Mouse (Mus musculus) olfactory bulb, adult 2 months (tissue): ENCODE measurements around the gene Ift46. TPM values are rescaled to one million over a fixed set of nuclear protein-coding genes. Genes with fewer than 3 reads are reported as not detected.
A peak's percentile ranks its signal among the peaks of the same experiment; 100 is the strongest.

ENCODE experiments used
- H3K27ac ChIP-seq: fragments of 200-500 bp; 2 replicates; pipeline ENCODE4 v1.5.1; 2012; ENCODE audit warnings: low read depth, low read length; ENCODE audit not compliant: insufficient read depth
- H3K4me1 ChIP-seq: fragments of 200-500 bp; 2 replicates; pipeline ENCODE4 v1.6.1; 2012; ENCODE audit warnings: low read length; ENCODE audit not compliant: control insufficient read depth, insufficient read depth
- H3K4me3 ChIP-seq: fragments of 200-500 bp; 2 replicates; pipeline ENCODE4 v1.5.1; 2012; ENCODE audit warnings: mild to moderate bottlenecking, low read depth, low read length, moderate library complexity; ENCODE audit not compliant: insufficient read depth
- CTCF ChIP-seq: fragments of 200-500 bp; IDR thresholded peaks from 2 replicates; pipeline ENCODE4 v1.5.1; 2012; ENCODE audit warnings: low read depth, mild to moderate bottlenecking, low read length, moderate library complexity; ENCODE audit not compliant: insufficient read depth
- POLR2A ChIP-seq: fragments of 200-500 bp; IDR thresholded peaks from 2 replicates; pipeline ENCODE4 v1.6.1; 2012; ENCODE audit warnings: mild to moderate bottlenecking, low read depth, low read length, moderate library complexity; ENCODE audit not compliant: insufficient read depth
- WGBS: fragments of 180-500 bp; shearing (Covaris S2); methylation state at CpG from one replicate; pipeline ENCODE4 v1.1.7; 2018; 5-methylcytosine and 5-hydroxymethylcytosine counted together
- polyA plus RNA-seq: library from polyadenylated mRNA; stranded (reverse); fragments of >200 nt; gene quantifications from 2 replicates; pipeline ENCODE4 v1.2.4, GENCODE M21; 2012; ENCODE audit warnings: low replicate concordance; ENCODE audit not compliant: missing spikeins, insufficient read depth, insufficient read length

Gene Ift46
- polyA plus RNA-seq, 1 experiment = not detected

- Histone ChIP-seq H3K4me1 (no peaks in the 10 kb centered on the region; the same call in 1 of the 2 replicates), H3K27ac (no peak overlapping the region), H3K4me3 (no peak overlapping the region)
- TF ChIP-seq POLR2A (no peak), CTCF (no peak)
- 68% methylated on average over 15 of the region's 15 CpGs for WGBS
Measured at GRCm38 (mm10) chr9:44819920-44820827, 52.5 kb downstream of the Ift46 start.

- TF ChIP-seq POLR2A (no peak), CTCF (no peak)
- 90% methylated on average over 7 of the region's 7 CpGs for WGBS
- H3K4me3 ChIP-seq = no peak overlapping the region
Measured at GRCm38 (mm10) chr9:44826660-44827059, 59.0 kb downstream of the Ift46 start.

GRCm38 (mm10) chr9:44828944-44829343 is 61.2 kb downstream of the Ift46 start:
- no peak overlapping the region for H3K27ac ChIP-seq
- no peak overlapping the region for H3K4me3 ChIP-seq
- 76% methylated on average over 11 of the region's 11 CpGs for WGBS
- no peaks in the 10 kb centered on the region for H3K4me1 ChIP-seq
- TF ChIP-seq CTCF = no peak

More at GRCm38 (mm10) chr9:44826660-44827059, 59.0 kb downstream of the Ift46 start:
- H3K27ac ChIP-seq = no peak overlapping the region
- no peaks in the 10 kb centered on the region for H3K4me1 ChIP-seq

- no peak overlapping the region for H3K27ac ChIP-seq
- 21% methylated on average over 2 of the region's 2 CpGs for WGBS
- H3K4me3 ChIP-seq = no peak overlapping the region
- H3K4me1 ChIP-seq = no peaks in the 10 kb centered on the region
- no peak for TF ChIP-seq CTCF
- no peak for TF ChIP-seq POLR2A
Measured at GRCm38 (mm10) chr9:44830506-44830905, 62.8 kb downstream of the Ift46 start.

- no peak for TF ChIP-seq POLR2A
- TF ChIP-seq CTCF = no peak
- Histone ChIP-seq H3K4me3 (no peak overlapping the region), H3K27ac (no peak overlapping the region), H3K4me1 (no peaks in the 10 kb centered on the region)
- WGBS = 62% methylated on average over 4 of the region's 4 CpGs
Measured at GRCm38 (mm10) chr9:44832356-44832755, 64.6 kb downstream of the Ift46 start.

DNA sequence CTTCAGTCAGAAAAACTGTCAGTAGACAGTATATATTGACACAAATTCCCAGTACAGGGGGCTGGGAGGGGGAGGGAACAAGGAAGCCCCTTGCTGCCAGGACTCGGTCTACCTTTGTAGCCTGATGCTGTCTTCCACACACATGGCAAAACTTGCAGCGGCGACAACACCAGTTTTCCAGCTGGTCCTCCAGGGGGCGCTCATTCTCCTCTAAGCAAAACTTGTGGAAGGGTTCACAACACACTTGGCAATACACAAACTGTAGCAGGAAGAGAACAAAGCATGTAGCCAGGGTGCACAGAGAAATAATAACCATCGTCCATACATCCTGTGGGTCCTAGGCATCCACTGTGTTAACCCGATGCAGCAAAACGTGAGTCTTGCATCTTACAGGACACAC is 68.7 kb downstream of the Ift46 start:
- H3K4me1 ChIP-seq = no peaks in the 10 kb centered on the region
- TF ChIP-seq POLR2A (no peak), CTCF (peak; percentile 24; the same call in 1 of the 2 replicates)
- no peak overlapping the region for H3K4me3 ChIP-seq
- H3K27ac ChIP-seq = no peak overlapping the region
- 21% methylated on average over 7 of the region's 7 CpGs for WGBS

DNA sequence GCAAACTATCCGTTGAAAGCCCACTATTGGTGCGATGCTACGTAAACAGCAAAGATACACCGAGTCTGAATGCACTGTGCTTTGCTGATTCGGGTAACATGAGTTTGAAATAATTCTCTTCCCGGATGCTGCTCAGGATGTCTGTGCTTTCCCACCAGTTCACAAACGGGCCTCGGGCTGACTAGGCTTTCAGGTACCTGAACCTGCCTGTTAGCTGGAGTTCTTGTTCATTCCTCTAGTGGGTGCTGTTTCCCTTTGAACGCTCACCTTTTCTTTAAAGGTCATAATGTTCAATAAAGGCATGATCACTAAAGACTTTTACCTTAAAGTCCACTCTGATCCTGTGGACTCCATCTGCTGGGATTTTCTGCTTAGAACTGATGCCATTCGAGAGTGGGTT is 73.5 kb downstream of the Ift46 start:
- WGBS = 81% methylated on average over 10 of the region's 10 CpGs
- TF ChIP-seq CTCF = no peak
- TF ChIP-seq POLR2A = no peak

More for the DNA sequence above, 73.5 kb downstream of the Ift46 start:
- no peak overlapping the region for H3K4me3 ChIP-seq
- H3K27ac ChIP-seq = no peak overlapping the region
- no peaks in the 10 kb centered on the region for H3K4me1 ChIP-seq

Other genes starting within 250 kb of the Ift46 start
- not detected in 2 replicates for gene Cxcr5, start 206.0 kb upstream of the Ift46 start, polyA plus RNA-seq
- gene Ddx6, start 163.0 kb upstream of the Ift46 start, polyA plus RNA-seq = 157 and 168 TPM in 2 replicates
- not detected in 2 replicates for gene Treh, start 94.7 kb upstream of the Ift46 start, polyA plus RNA-seq
- not detected in 2 replicates for gene Phldb1, start 32.7 kb upstream of the Ift46 start, polyA plus RNA-seq
- 192 TPM in 1 of 2 replicates, not detected in the other for gene Arcn1, start 63 bp upstream of the Ift46 start, polyA plus RNA-seq
- not detected in 2 replicates for gene Tmem25, start 31.4 kb downstream of the Ift46 start, polyA plus RNA-seq
- gene Ttc36, start 35.2 kb downstream of the Ift46 start, polyA plus RNA-seq = not detected in 2 replicates
- 83.9 and 320 TPM in 2 replicates for gene Kmt2a, start 113.4 kb downstream of the Ift46 start, polyA plus RNA-seq
- not detected in 2 replicates for gene Atp5l, start 152.8 kb downstream of the Ift46 start, polyA plus RNA-seq
- not detected in 2 replicates for gene Ube4a, start 197.7 kb downstream of the Ift46 start, polyA plus RNA-seq
- gene Cd3g, start 212.5 kb downstream of the Ift46 start, polyA plus RNA-seq = 736 and 767 TPM in 2 replicates
- not detected in 2 replicates for gene Cd3d, start 213.9 kb downstream of the Ift46 start, polyA plus RNA-seq
- gene Cd3e, start 241.7 kb downstream of the Ift46 start, polyA plus RNA-seq = not detected in 2 replicates